16 mouse cellular contexts compared by ENCODE assay signal in the genomic region with DNA sequence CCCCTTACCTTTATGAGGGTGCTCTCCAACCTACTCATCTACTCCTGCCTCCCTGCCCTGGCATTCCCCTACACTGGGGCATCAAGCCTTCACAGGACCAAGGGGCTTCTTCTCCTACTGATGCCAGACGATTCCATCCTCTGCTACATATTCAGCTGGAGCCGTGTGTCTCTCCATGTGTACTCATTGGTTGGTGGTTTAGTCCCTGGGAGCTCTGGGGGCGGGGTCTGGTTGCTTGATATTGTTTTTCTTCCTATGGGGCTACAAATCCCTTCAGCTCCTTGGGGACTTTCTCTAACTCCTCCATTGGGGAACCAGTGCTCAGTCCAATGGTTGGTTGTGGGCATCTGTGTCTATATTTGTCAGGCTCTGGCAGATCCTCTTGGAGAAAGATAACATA.
"Had no signal": no experiment of that assay in that cellular context is flagged by ENCODE, and none has a peak within 500 bp of the region (broad histone marks: within the 10 kb centered on the region; RNA-seq: fewer than 3 reads in every experiment).

No protein-coding gene starts in this region.

- H3K4me3 ChIP-seq: neural tube, embryonic 13.5 days; neural tube, embryonic 15.5 days; stomach, embryonic 15.5 days had no signal

- H3K27me3 ChIP-seq: neural tube, embryonic 13.5 days; neural tube, embryonic 15.5 days; stomach, embryonic 15.5 days had no signal

- H3K36me3 ChIP-seq: neural tube, embryonic 13.5 days; neural tube, embryonic 15.5 days; stomach, embryonic 15.5 days had no signal

- H3K27ac ChIP-seq: neural tube, embryonic 13.5 days; neural tube, embryonic 15.5 days; stomach, embryonic 15.5 days; stomach, postnatal 0 days had no signal

- H3K9me3 ChIP-seq: neural tube, embryonic 13.5 days; neural tube, embryonic 15.5 days; stomach, embryonic 15.5 days had no signal

- H3K4me1 ChIP-seq: neural tube, embryonic 13.5 days; neural tube, embryonic 15.5 days; stomach, embryonic 15.5 days had no signal

- DNase-seq: retina, postnatal 1 day; right cerebral cortex, adult 18-20 months; right cerebral cortex, postnatal 14 days; right cerebral cortex, postnatal 25 days; right cerebral cortex, postnatal 4 days; spleen, adult 18-20 months; thymus, adult 18-20 months; thymus, adult 2 months; thymus, postnatal 14 days; thymus, postnatal 25 days; thymus, postnatal 36 days; thymus, postnatal 4 days had no signal

- H3K4me2 ChIP-seq: neural tube, embryonic 13.5 days; neural tube, embryonic 15.5 days; stomach, embryonic 15.5 days had no signal

- H3K9ac ChIP-seq: neural tube, embryonic 13.5 days; neural tube, embryonic 15.5 days; stomach, embryonic 15.5 days had no signal
